Mouse (Mus musculus) right cerebral cortex, postnatal 25 days (tissue): ENCODE results near the gene Psip1.
"Not testable (repeated sequence)": the region's sequence is repeated elsewhere in the genome, so short reads cannot be mapped to it uniquely, and the experiment has no call there.

Experiments
- DNase-seq: peaks from one replicate; pipeline ENCODE4 v3.0.0; 2022

The Psip1 gene

GRCm38 (mm10) chr4:83500154-83501036 lies 14.1 kb upstream of the Psip1 start:
- no peak for DNase-seq

- DNase-seq, result not testable (repeated sequence)
Measured at GRCm38 (mm10) chr4:83497013-83497412, 10.8 kb upstream of the Psip1 start.

- no peak for DNase-seq
Measured at GRCm38 (mm10) chr4:83493112-83493511, 6.9 kb upstream of the Psip1 start.

DNA sequence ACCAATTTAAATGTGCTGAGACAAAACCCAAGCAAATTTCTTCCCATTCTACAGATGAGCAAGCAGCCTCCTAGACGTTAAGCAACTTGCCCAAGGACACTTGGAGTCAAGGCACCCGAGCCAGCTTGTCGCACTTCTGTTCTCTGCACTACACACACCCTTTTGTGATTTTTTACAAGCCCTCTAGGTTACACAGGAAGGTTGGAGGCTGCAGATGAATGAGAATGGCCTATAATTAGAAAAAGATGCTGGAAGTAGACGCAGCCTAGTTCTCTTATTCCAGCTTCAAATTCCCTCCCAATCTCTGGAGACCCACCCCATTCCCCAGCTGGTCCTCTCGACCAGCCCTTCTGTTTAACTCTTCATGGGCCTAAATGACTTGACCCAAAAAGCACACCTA lies 2.9 kb upstream of the Psip1 start:
- no peak for DNase-seq

- DNase-seq, result peak; percentile 86
Measured at GRCm38 (mm10) chr4:83485735-83486116, 533 bp downstream of the Psip1 start.

- no peak for DNase-seq
Measured at GRCm38 (mm10) chr4:83485250-83485649, 1.0 kb downstream of the Psip1 start.

DNA sequence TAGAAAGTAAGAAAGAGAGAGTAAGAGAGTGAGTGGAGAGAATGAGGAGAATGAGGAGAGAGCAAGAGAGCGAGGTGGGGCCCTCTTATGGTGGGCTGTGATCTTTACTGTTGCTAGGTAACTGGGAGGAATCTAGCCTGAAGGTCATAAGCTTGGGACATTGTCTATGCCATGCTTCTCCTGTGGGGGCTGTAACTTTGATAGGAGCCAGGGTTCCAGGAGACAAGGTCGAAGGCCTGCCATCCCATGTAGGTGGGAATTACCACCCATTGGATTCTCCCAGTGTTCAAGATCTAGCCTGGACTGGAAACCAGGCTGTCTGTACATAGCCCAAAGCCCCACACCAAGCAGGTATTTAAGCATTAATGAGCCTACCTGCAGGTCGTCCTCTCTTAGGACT lies 18.1 kb downstream of the Psip1 start:
- DNase-seq, result no peak

GRCm38 (mm10) chr4:83467615-83468014 lies 18.6 kb downstream of the Psip1 start:
- no peak for DNase-seq

GRCm38 (mm10) chr4:83464827-83465226 lies 21.4 kb downstream of the Psip1 start:
- no peak for DNase-seq

DNA sequence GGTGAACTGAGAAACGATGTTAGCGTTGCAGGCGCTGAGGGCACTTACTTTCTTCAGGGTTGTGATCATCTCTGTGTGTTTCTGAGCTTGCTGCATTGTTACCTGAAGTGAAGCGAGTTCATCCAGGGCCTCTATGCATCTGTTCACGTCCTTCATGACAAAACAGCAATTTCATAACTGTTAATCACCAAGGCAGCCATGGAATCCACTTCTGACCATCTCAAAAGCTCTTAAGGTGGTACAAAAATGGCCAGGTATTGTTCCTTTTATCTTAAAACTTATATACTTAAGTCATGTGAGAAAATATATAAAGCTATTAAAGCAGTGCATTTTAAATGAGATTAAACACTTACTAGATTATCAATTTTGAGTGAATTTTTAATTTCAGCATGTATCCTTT lies 26.2 kb downstream of the Psip1 start:
- no peak for DNase-seq

- no peak for DNase-seq
Measured at GRCm38 (mm10) chr4:83450785-83451184, 35.5 kb downstream of the Psip1 start.

- DNase-seq, result no peak
Measured at GRCm38 (mm10) chr4:83441050-83441449, 45.2 kb downstream of the Psip1 start.

DNA sequence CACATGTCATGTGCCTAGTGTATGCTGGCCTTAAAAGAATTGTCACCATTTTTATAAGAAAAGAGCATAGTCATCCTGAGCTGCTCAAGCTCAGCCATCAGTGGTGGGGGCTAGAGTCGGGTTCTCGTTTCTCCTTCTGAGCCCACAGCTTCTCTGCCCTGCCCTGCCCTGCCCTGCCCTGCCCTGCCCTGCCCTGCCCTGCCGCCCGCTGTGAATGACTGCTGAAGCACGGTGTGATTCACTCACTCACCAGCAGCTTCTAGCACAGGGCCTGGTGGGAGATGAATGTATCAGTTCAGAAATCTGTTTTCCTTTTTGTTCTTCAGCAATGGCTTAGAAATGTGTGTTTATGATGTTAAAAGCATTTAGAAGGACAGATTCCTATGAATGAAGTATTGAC lies 47.2 kb downstream of the Psip1 start:
- no peak for DNase-seq

- no peak for DNase-seq
Measured at GRCm38 (mm10) chr4:83438116-83438515, 48.1 kb downstream of the Psip1 start.

DNA sequence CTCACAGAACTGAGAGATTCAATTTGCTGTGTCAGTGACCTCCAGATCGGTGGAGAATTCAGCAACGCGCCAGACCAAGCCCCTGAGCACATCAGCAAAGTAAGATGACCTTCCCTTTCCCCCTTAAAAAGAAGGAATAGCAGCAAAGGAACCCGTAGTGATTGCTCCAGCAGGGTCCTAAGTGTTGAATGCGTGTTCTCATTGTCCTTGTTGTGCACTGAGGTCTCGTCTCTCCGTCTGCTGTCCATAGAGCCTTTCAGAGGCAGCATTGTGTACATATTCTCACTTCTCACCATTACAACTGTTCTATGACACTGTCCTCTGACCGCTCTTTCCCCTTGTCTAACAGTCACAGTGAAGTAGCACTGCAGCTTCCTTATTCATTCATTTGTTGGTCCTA lies 49.9 kb downstream of the Psip1 start:
- DNase-seq, result no peak

DNA sequence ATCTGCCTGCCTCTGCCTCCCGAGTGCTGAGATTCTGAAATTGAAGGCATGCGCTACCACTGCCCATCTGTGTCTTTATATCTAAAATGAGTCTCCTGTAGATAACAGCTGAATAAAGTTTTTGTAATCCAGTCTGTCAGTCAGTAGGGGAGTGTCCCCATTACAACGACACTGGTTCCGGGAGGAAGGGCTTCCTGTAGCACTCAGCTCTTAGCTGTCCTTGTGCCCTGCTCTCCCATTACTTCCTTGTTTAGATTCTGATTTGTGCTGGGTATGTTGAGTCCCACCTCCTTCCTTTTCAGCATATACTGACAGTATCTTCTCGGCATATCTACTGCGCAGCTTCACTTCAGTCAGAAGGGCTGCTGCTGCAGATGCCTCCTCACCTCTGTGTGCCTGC lies 53.4 kb downstream of the Psip1 start:
- DNase-seq, result no peak

DNA sequence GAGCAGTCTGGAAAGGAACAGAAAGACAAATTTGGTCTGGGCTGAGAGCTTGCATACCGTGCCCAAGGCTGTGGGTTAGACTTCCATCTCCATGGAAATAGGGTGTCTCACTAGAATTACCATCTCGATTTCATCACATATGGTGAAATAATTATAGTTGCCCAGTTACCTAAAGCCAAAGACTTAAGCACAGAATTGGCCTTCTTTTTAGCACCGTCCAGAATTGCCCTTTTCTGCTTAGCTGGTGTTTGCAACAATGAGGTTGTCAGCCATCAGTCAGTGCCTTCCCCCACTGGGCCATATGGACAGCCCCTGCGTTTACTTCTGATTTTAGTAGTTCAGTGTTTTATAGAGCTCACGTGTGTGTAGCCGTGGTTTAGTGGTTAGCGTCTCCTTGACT lies 54.3 kb downstream of the Psip1 start:
- DNase-seq, result no peak

DNA sequence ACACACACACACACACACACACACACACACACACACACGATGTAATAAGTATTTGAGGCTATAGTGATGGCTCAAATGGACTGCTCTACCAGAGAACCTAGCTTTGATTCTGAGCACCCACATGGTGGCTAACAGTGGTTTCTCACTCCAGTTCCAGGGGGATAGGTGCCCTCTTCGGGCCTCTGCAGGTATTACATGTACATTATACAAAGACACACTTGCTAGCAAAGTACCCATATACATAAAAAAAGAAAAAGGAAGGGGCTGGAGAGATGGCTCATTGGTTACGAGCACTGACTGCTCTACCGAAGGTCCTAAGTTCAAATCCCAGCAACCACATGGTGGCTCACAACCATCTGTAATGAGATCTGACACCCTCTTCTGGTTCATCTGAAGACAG lies 57.4 kb downstream of the Psip1 start:
- no peak for DNase-seq

- no peak for DNase-seq
Measured at GRCm38 (mm10) chr4:83427696-83428095, 58.6 kb downstream of the Psip1 start.

GRCm38 (mm10) chr4:83427141-83427540 lies 59.1 kb downstream of the Psip1 start:
- no peak for DNase-seq

- no peak for DNase-seq
Measured at GRCm38 (mm10) chr4:83425119-83425518, 61.1 kb downstream of the Psip1 start.

DNA sequence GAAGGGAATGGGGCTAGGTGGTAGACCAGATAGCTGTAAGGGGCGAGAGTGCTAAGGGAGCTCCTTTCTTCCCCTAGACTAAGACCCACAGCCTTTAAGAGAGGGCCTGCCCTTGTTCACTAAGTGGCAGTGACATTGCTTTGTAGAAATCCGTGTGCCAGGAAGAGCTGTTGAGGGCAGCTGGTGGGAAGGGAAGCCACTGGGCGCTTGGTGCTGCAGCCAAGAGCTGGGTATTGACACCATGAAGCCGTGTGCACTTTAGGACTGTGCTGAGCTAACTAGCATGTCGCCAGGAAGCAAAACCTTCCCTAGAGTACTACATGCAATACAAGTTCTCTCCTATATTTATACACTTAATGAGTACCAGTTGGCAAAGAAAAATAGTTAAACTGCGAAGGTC lies 62.6 kb downstream of the Psip1 start:
- DNase-seq, result no peak

DNA sequence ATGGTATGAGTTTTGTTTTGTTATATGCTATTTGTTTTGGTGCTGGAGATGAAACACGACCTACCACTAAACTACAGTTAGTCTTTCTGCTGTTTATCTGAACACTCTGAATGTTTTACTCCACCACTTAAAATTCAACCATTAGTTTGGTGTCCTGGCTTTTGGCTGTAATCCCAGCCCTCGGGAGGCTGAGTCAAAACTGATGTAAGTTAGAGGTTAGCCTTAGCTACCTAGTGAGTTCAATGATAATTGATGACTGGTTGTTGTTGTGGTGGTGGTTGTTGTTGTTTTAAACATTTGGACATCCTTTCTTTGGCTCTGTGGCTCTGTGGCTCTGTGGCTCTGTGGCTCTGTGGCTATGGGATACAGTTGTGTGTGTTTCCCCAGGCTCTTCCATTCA lies 67.5 kb downstream of the Psip1 start:
- DNase-seq, result no peak

DNA sequence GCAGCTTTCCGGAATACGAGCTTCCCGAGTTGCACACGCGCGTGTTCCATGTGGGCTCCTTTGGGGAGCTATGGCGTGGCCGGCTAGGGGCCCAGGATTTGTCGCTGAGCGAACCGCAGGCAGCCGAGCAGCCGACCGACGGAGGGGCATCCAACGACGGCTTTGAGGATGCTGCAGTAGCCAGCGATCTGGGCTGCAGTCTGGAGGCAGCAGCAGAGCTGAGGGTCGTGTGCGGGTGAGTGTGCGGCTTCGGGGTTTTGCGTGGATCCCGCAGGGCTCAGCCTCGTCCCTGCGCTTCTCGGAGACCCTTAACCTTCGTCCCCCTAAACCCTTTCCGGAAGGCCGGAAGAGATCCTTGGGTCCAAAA lies 68.5 kb downstream of the Psip1 start:
- no peak for DNase-seq

- peak; percentile 96 for DNase-seq
Measured at GRCm38 (mm10) chr4:83417160-83417819, 69.0 kb downstream of the Psip1 start, which contains the start of gene Snapc3. Gene Snapc3, plus strand, starts transcription at chr4:83417724.
